Mouse (Mus musculus): Measurements from ENCODE around the gene Olfr635.
"Not testable (repeated sequence)": the region's sequence is repeated elsewhere in the genome, so short reads cannot be mapped to it uniquely, and the experiment has no call there.

The Olfr635 gene

GRCm38 (mm10) chr7:103970852-103971251 is at the start of gene Olfr635:
Olfr635 (plus strand) TSS chr7:103971152.
- no peak for DNase-seq (ENCODE audit: low read depth)

- DNase-seq (ENCODE audit: low read depth) = no peak
Measured at GRCm38 (mm10) chr7:103928525-103928924, 42.4 kb upstream of the Olfr635 start, which contains the start of gene Olfr631. Olfr631 (plus strand) TSS chr7:103928825.

GRCm38 (mm10) chr7:103934264-103934663 is 36.7 kb upstream of the Olfr635 start, which contains the start of gene Olfr632:
Olfr632 (plus strand) TSS chr7:103934347.
- DNase-seq (ENCODE audit: low read depth) = no peak

- DNase-seq (ENCODE audit: low read depth) = peak; percentile 82
Measured at GRCm38 (mm10) chr7:103942730-103943129, 28.2 kb upstream of the Olfr635 start.

- DNase-seq (ENCODE audit: low read depth) = no peak
Measured at GRCm38 (mm10) chr7:103944137-103944536, 26.8 kb upstream of the Olfr635 start, which contains the start of gene Olfr633. Olfr633 (plus strand) TSS chr7:103944437.

- DNase-seq (ENCODE audit: low read depth) = not testable (repeated sequence)
Measured at GRCm38 (mm10) chr7:103966873-103967272, 4.1 kb upstream of the Olfr635 start.

GRCm38 (mm10) chr7:103971782-103972181 is 830 bp downstream of the Olfr635 start:
- no peak for DNase-seq (ENCODE audit: low read depth)

- no peak for DNase-seq (ENCODE audit: low read depth)
Measured at GRCm38 (mm10) chr7:103998446-103998845, 27.5 kb downstream of the Olfr635 start, which contains the start of gene Olfr638. Olfr638 (plus strand) TSS chr7:103998746.

GRCm38 (mm10) chr7:103999124-103999523 is 28.2 kb downstream of the Olfr635 start:
- no peak for DNase-seq (ENCODE audit: low read depth)

- DNase-seq (ENCODE audit: low read depth) = no peak
Measured at GRCm38 (mm10) chr7:104017203-104017602, 46.3 kb downstream of the Olfr635 start, which contains the start of gene Olfr639. Olfr639 (minus strand) TSS chr7:104017303.

GRCm38 (mm10) chr7:104018953-104019352 is 48.0 kb downstream of the Olfr635 start:
- no peak for DNase-seq (ENCODE audit: low read depth)

- no peak for DNase-seq (ENCODE audit: low read depth)
Measured at GRCm38 (mm10) chr7:104021651-104022050, 50.7 kb downstream of the Olfr635 start.

- no peak for DNase-seq (ENCODE audit: low read depth)
Measured at GRCm38 (mm10) chr7:104025473-104025872, 54.5 kb downstream of the Olfr635 start, which contains the start of gene Olfr640. Olfr640 (minus strand) TSS chr7:104025573.

GRCm38 (mm10) chr7:104026978-104027377 is 56.0 kb downstream of the Olfr635 start:
- DNase-seq (ENCODE audit: low read depth) = no peak

GRCm38 (mm10) chr7:104035145-104035544 is 64.2 kb downstream of the Olfr635 start, which contains the start of gene Olfr641:
Olfr641 (plus strand) TSS chr7:104035445.
- DNase-seq (ENCODE audit: low read depth) = no peak

Measured in NIH3T3 (cell line).